Mouse (Mus musculus): ENCODE data around the gene Stat5b. TPM values are rescaled to one million over a fixed set of nuclear protein-coding genes. Genes with fewer than 3 reads are reported as not detected.

The Stat5b gene
- total and polyA plus RNA-seq, 3 experiments = 29.3 to 37.0 (median 32.3) TPM

DNA sequence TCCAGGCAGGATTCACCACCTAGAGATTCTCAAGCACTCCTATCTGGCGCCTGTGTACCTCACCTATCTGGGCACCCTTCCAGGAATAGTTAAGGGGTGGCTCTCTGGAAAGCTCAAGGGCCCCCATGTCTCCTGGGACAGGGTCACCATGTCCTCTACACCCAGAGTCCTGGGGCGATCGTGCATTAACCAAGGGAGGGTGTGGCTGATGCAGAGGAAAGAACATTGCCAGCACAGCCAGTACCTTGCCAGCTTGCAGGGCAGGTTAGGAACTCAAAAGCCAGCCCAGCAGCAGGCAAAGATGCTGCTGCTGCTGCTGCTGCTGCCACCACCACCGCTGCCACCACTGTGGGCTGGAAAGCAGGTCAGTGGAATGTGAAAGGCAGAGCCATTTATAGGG lies 3.7 kb upstream of the Stat5b start:
- no peaks in the 10 kb centered on the region for H3K9me3 ChIP-seq (replicated peaks; ENCODE audit: insufficient read depth, low read length)
- H3K27me3 ChIP-seq (ENCODE audit: control insufficient read depth in 1 of 2, insufficient read depth in 2 of 2, low read length in 2 of 2) = peaks cover 4 to 7% of the 10 kb centered on the region in 2 experiments
- peaks cover 0 to 12% of the 10 kb centered on the region in 2 experiments; a peak in 3 of 4 replicates for H3K4me1 ChIP-seq (ENCODE audit: control insufficient read depth in 1 of 2, insufficient read depth in 2 of 2, low read length in 2 of 2)
- TF ChIP-seq POLR2AphosphoS2 (IDR thresholded peaks at IDR 0.05; ENCODE audit: low read length) (no peak), USF1 (IDR thresholded peaks at IDR 0.05; ENCODE audit: low read depth, low read length) (no peak)
- H3K9ac ChIP-seq (ENCODE audit: control insufficient read depth, low read depth, low read length, poor library complexity, severe bottlenecking) = no peak overlapping the region
- peaks cover 5% of the 10 kb centered on the region for H3K79me2 ChIP-seq (ENCODE audit: control insufficient read depth, insufficient read depth, low read length, poor library complexity)
- no peak overlapping the region for H3K27ac ChIP-seq (ENCODE audit: control insufficient read depth, low read depth, low read length)
- H3K4me3 ChIP-seq (ENCODE audit: control insufficient read depth in 1 of 2, insufficient read depth in 1 of 2, low read depth in 2 of 2, low read length in 2 of 2) = no peak overlapping the region
- H3K36me3 ChIP-seq (ENCODE audit: control insufficient read depth in 1 of 2, insufficient read depth in 2 of 2, low read length in 2 of 2) = peaks cover 0 to 2% of the 10 kb centered on the region in 2 experiments; a peak in 1 of 4 replicates
- DNase-seq (ENCODE audit: low read depth, low spot score) = no peak

- peaks cover 4 to 7% of the 10 kb centered on the region in 2 experiments for H3K27me3 ChIP-seq (ENCODE audit: control insufficient read depth in 1 of 2, insufficient read depth in 2 of 2, low read length in 2 of 2)
- no peak overlapping the region for H3K4me3 ChIP-seq (ENCODE audit: control insufficient read depth in 1 of 2, insufficient read depth in 1 of 2, low read depth in 2 of 2, low read length in 2 of 2)
These were observed 2.5 kb upstream of the Stat5b start for GRCm38 (mm10) chr11:100853018-100853417.

DNA sequence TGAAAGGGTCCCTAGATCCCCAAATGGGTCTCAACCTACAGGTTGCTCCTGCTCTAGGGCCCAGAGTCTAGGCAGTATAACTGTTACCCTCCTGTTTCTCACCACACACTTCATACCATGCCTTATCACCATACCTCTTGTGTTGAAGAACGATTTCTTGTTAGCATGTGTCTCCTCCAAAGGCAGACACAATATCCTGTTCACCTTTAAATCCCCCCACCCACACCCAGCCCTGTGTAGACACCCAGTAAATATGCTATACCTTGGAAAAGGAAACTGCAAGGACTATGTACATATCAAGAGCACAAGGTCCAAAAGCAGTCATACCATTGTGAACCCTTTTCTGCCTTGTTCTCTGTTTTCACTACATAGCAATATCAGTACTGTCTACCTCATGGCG lies 1.6 kb upstream of the Stat5b start:
- Histone ChIP-seq H3K9ac (ENCODE audit: control insufficient read depth, low read depth, low read length, poor library complexity, severe bottlenecking) (no peak overlapping the region), H3K79me2 (ENCODE audit: control insufficient read depth, insufficient read depth, low read length, poor library complexity) (peaks cover 18% of the 10 kb centered on the region), H3K4me1 (ENCODE audit: control insufficient read depth in 1 of 2, insufficient read depth in 2 of 2, low read length in 2 of 2) (peaks cover 10 to 11% of the 10 kb centered on the region in 2 experiments), H3K27ac (ENCODE audit: control insufficient read depth, low read depth, low read length) (no peak overlapping the region), H3K27me3 (ENCODE audit: control insufficient read depth in 1 of 2, insufficient read depth in 2 of 2, low read length in 2 of 2) (peaks cover 4 to 7% of the 10 kb centered on the region in 2 experiments), H3K4me3 (ENCODE audit: control insufficient read depth in 1 of 2, insufficient read depth in 1 of 2, low read depth in 2 of 2, low read length in 2 of 2) (no peak overlapping the region), H3K9me3 (replicated peaks; ENCODE audit: insufficient read depth, low read length) (no peaks in the 10 kb centered on the region), H3K36me3 (ENCODE audit: control insufficient read depth in 1 of 2, insufficient read depth in 2 of 2, low read length in 2 of 2) (peaks cover 0 to 18% of the 10 kb centered on the region in 2 experiments; a peak in 2 of 4 replicates)
- no peak for DNase-seq (ENCODE audit: low read depth, low spot score)
- TF ChIP-seq JUND (IDR thresholded peaks at IDR 0.05; ENCODE audit: low read depth, low read length) (no peak), MAZ (IDR thresholded peaks at IDR 0.05; ENCODE audit: low read depth, low read length) (no peak), GABPA (IDR thresholded peaks at IDR 0.05; ENCODE audit: low read depth, low read length) (no peak), POLR2A (IDR thresholded peaks at IDR 0.05; ENCODE audit: control insufficient read depth in 1 of 2, insufficient read depth in 1 of 2, low read depth in 1 of 2, low read length in 2 of 2, poor library complexity in 1 of 2) (no peak), ZMIZ1 (IDR thresholded peaks at IDR 0.05; ENCODE audit: low read depth, low read length) (no peak), USF1 (IDR thresholded peaks at IDR 0.05; ENCODE audit: low read depth, low read length) (no peak), RCOR1 (IDR thresholded peaks at IDR 0.05; ENCODE audit: low read depth, low read length) (no peak), NRF1 (IDR thresholded peaks at IDR 0.05; ENCODE audit: insufficient read depth, low read depth, low read length, poor library complexity, severe bottlenecking) (no peak), SIN3A (IDR thresholded peaks at IDR 0.05; ENCODE audit: low read length) (no peak), ZKSCAN1 (IDR thresholded peaks at IDR 0.05; ENCODE audit: low read depth, low read length) (no peak), TCF12 (IDR thresholded peaks at IDR 0.05; ENCODE audit: low read depth, low read length) (no peak), CTCF (IDR thresholded peaks at IDR 0.05 in 2 of 3, conservative IDR thresholded peaks at IDR 0.05 in 1 of 3; ENCODE audit: control insufficient read depth in 1 of 3, insufficient read depth in 1 of 3, low read depth in 2 of 3, low read length in 3 of 3, poor library complexity in 1 of 3, severe bottlenecking in 1 of 3) (no peak), MAX (IDR thresholded peaks at IDR 0.05; ENCODE audit: low read length) (no peak), KAT2A (conservative IDR thresholded peaks at IDR 0.05; ENCODE audit: low read depth, low read length) (no peak), CHD1 (IDR thresholded peaks at IDR 0.05; ENCODE audit: low read depth, low read length) (no peak), MAFK (IDR thresholded peaks at IDR 0.05; ENCODE audit: borderline replicate concordance, low read depth, low read length) (no peak), ETS1 (IDR thresholded peaks at IDR 0.05; ENCODE audit: low read depth, low read length) (no peak), SMC3 (IDR thresholded peaks at IDR 0.05; ENCODE audit: low read depth, low read length) (no peak), MYC (IDR thresholded peaks at IDR 0.05; ENCODE audit: low read depth, low read length) (no peak)

More at GRCm38 (mm10) chr11:100853018-100853417, 2.5 kb upstream of the Stat5b start:
- Histone ChIP-seq H3K4me1 (ENCODE audit: control insufficient read depth in 1 of 2, insufficient read depth in 2 of 2, low read length in 2 of 2) (peaks cover 6 to 7% of the 10 kb centered on the region in 2 experiments), H3K27ac (ENCODE audit: control insufficient read depth, low read depth, low read length) (no peak overlapping the region), H3K36me3 (ENCODE audit: control insufficient read depth in 1 of 2, insufficient read depth in 2 of 2, low read length in 2 of 2) (peaks cover 0 to 12% of the 10 kb centered on the region in 2 experiments; a peak in 2 of 4 replicates), H3K9me3 (replicated peaks; ENCODE audit: insufficient read depth, low read length) (no peaks in the 10 kb centered on the region), H3K79me2 (ENCODE audit: control insufficient read depth, insufficient read depth, low read length, poor library complexity) (peaks cover 12% of the 10 kb centered on the region), H3K9ac (ENCODE audit: control insufficient read depth, low read depth, low read length, poor library complexity, severe bottlenecking) (no peak overlapping the region)
- TF ChIP-seq GATA1 (IDR thresholded peaks at IDR 0.05; ENCODE audit: low read depth, low read length) = no peak
- no peak for TF ChIP-seq MAFK (IDR thresholded peaks at IDR 0.05; ENCODE audit: borderline replicate concordance, low read depth, low read length)
- no peak for TF ChIP-seq POLR2A (IDR thresholded peaks at IDR 0.05; ENCODE audit: control insufficient read depth in 1 of 2, insufficient read depth in 1 of 2, low read depth in 1 of 2, low read length in 2 of 2, poor library complexity in 1 of 2)
- no peak for TF ChIP-seq ELF1 (IDR thresholded peaks at IDR 0.05; ENCODE audit: low read depth, low read length)
- no peak for TF ChIP-seq POLR2AphosphoS2 (IDR thresholded peaks at IDR 0.05; ENCODE audit: low read length)
- no peak for TF ChIP-seq NELFE (IDR thresholded peaks at IDR 0.05; ENCODE audit: low read depth, low read length)
- TF ChIP-seq CTCF (IDR thresholded peaks at IDR 0.05 in 2 of 3, conservative IDR thresholded peaks at IDR 0.05 in 1 of 3; ENCODE audit: control insufficient read depth in 1 of 3, insufficient read depth in 1 of 3, low read depth in 2 of 3, low read length in 3 of 3, poor library complexity in 1 of 3, severe bottlenecking in 1 of 3) = no peak
- no peak for TF ChIP-seq ZC3H11A (IDR thresholded peaks at IDR 0.05; ENCODE audit: low read depth, low read length)
- no peak for TF ChIP-seq MAZ (IDR thresholded peaks at IDR 0.05; ENCODE audit: low read depth, low read length)
- TF ChIP-seq CHD2 (IDR thresholded peaks at IDR 0.05; ENCODE audit: low read length) = no peak
- no peak for TF ChIP-seq MAX (IDR thresholded peaks at IDR 0.05; ENCODE audit: low read length)
- TF ChIP-seq RCOR1 (IDR thresholded peaks at IDR 0.05; ENCODE audit: low read depth, low read length) = no peak
- TF ChIP-seq MYB (IDR thresholded peaks at IDR 0.05; ENCODE audit: low read depth, low read length) = no peak
- no peak for TF ChIP-seq USF2 (IDR thresholded peaks at IDR 0.05; ENCODE audit: borderline replicate concordance in 1 of 2, insufficient read depth in 1 of 2, low read depth in 1 of 2, low read length in 2 of 2)
- TF ChIP-seq EP300 (IDR thresholded peaks at IDR 0.05; ENCODE audit: low read depth in 1 of 2, low read length in 2 of 2) = no peak
- no peak for DNase-seq (ENCODE audit: low read depth, low spot score)

All from MEL (cell line).